Mouse (Mus musculus): ENCODE results near the gene Cisd3. TPM values are rescaled to one million over a fixed set of nuclear protein-coding genes. Genes with fewer than 3 reads are reported as not detected.

The Cisd3 gene
- polyA plus RNA-seq, 1 experiment from 2014 or later: 20.5 TPM

DNA sequence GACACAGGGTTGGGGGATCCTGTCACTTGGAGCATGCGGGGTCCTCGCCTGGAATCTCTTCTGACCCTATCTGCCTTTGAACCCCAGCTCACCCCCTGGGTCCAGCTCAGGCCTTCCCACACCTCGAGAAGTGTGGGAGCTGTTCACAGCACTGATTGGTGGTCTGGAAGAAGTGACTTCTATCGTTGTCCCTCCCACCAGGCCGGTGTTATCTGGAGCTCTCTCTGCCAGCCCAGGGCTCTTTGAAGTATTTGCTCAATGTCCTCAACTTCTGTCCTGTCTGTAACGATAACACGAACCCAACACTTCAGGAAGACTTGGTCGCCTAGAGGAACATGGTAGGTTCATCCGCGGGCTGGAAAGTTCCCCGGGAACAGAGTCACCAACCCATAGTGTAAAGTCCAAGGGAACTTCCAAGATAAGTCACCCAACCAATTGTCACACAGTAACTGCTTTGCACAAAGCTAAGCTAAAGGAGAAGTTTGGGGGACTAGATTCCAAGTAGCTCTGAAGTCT is 26.8 kb upstream of the Cisd3 start:
- Histone ChIP-seq H3K36me3 (no peaks in the 10 kb centered on the region), H3K4me1 (peaks cover 50% of the 10 kb centered on the region), H3K4me3 (peak overlapping the region; percentile 95), H3K9me3 (replicated peaks) (no peaks in the 10 kb centered on the region), H3K27ac (replicated peaks) (no peak overlapping the region), H3K27me3 (ENCODE audit: low read depth, poor library complexity, severe bottlenecking) (peaks cover 40% of the 10 kb centered on the region)
- DNase-seq (ENCODE audit: low spot score): no peak
- WGBS: 68% methylated on average over 11 of the region's 11 CpGs

DNA sequence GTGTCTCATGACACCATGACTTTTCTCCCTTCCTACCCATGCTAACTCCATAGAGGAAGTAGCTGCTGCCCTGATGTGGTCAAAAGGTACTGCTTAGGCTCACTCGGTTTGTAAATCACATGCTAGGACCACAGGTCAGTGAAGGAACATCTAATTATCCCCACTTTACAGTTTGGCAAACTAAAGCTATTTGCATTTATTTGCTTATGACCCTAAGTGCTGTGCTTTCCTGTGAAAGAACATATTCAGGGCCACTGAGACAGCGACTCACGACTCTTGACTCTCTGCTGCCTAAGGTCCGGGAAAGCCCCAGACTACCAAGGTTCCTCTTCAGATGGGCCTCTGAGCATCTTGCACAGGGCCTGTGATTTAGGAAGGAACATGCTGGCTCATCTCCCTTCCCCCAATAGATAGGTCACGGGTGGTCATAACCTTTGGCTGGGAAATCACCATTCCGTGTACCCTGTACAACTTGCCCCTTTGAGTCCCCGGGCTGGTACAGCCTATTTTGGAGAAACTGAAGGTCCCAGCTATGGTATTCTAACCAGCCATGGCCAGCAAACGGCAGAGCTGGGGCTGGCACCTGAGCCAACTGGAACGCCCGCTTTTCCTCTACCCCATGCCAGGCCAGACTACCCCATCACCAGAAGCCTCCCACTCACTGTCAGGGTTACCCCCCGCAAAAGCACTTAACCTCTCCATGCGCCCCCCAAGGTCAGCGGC is 26.2 kb upstream of the Cisd3 start:
- H3K4me3 ChIP-seq: peak overlapping the region; percentile 95
- peak overlapping the region; percentile 95 for H3K27ac ChIP-seq (replicated peaks)
- no peak for DNase-seq (ENCODE audit: low spot score)
- no peaks in the 10 kb centered on the region for H3K36me3 ChIP-seq
- H3K9me3 ChIP-seq (replicated peaks): no peaks in the 10 kb centered on the region
- H3K27me3 ChIP-seq (ENCODE audit: low read depth, poor library complexity, severe bottlenecking): peaks cover 40% of the 10 kb centered on the region
- peaks cover 57% of the 10 kb centered on the region for H3K4me1 ChIP-seq
- 11% methylated on average over 13 of the region's 13 CpGs for WGBS

DNA sequence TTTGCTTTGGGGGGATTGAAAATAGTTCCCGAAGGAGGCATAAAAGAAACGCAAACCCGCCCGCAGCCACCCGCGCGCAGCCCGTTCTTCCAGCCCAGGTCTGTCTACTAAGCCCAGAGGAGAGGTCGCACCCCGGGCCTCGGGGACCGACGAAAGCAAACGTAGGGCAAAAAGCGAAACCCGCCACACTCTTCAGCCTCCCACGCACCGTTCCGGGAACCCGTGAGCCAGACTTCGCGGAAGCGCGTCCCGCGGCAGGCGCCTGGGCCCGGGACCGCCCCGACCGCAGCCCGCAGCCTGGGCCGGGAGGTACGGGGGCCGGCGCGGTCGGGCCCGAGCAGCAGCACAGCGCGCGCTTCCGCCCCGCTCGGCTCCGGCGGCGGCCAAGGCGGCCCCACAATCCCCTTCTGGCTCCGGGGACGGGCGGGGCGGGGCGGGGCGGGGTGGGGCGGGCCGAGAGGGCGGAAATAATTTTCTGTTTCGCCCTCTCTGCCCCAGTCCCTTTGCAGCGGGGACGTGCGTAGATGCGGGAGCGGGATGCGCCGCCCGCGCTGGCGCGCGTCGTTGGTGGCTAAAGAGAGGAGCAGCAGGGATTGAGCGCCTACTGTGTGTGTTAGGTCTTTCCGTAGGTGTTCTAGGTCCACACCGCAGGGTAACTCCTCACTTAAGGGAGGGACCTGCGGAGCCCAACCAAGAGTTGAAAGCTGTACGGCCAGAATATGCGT is 25.5 kb upstream of the Cisd3 start:
- H3K27ac ChIP-seq (replicated peaks): peak overlapping the region; percentile 95
- peaks cover 5% of the 10 kb centered on the region for H3K36me3 ChIP-seq
- no peaks in the 10 kb centered on the region for H3K9me3 ChIP-seq (replicated peaks)
- peak; percentile 84 for DNase-seq (ENCODE audit: low spot score)
- under 1% methylated on average over 78 of the region's 78 CpGs for WGBS
- peaks cover 40% of the 10 kb centered on the region for H3K27me3 ChIP-seq (ENCODE audit: low read depth, poor library complexity, severe bottlenecking)
- H3K4me3 ChIP-seq: peak overlapping the region; percentile 95
- peaks cover 64% of the 10 kb centered on the region for H3K4me1 ChIP-seq

DNA sequence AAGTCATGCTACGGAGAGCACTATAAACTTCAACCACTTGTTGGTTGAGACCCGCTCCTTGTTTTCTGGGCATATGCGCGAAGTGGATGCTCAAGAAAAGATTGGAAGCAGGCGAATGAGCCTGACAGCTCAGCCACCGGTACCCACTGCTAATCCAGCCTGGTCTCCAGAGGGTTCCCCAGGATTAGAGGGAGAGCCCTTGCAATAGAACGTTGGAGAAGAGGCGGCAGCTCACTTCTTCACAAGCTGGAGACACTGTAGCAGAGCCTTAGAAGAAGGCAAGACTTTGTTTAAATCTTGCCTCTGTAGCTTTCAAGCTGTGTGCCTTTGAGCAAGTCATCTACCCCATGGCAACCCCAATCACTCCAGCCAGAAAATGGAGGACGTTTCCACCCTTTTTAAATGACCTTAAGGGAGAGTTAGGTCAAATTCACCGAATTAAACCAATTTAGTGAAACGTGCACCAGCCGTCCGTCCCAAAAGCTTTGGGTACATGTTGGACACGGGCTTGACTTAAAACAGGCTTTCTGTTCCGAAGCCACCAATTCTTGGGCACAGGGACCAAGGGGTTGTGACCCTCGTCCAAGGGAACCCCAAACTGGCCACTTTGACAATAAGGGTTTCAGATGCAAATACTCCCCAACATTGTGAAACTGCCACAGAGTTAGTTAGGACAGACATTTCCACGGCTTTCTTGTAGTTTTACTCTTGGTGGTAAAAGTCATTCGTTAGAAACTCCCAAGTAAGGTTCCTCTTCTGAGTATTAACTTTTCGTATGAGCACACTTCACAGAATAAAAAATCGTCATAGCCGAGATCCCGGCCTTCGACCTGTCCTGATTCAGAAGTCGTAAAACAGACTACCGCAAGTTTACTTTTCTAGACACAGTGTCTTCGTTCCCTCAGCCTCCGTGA is 24.6 kb upstream of the Cisd3 start:
- H3K27me3 ChIP-seq (ENCODE audit: low read depth, poor library complexity, severe bottlenecking): peaks cover 40% of the 10 kb centered on the region
- WGBS: 2% methylated on average over 27 of the region's 27 CpGs
- no peak for DNase-seq (ENCODE audit: low spot score)
- no peaks in the 10 kb centered on the region; the same call in 1 of the 2 replicates for H3K9me3 ChIP-seq (replicated peaks)
- H3K4me1 ChIP-seq: peaks cover 68% of the 10 kb centered on the region
- peaks cover 13% of the 10 kb centered on the region for H3K36me3 ChIP-seq
- peak overlapping the region; percentile 95 for H3K4me3 ChIP-seq
- H3K27ac ChIP-seq (replicated peaks): peak overlapping the region; percentile 95

GRCm38 (mm10) chr11:97661648-97662133 is 23.9 kb upstream of the Cisd3 start:
- H3K4me1 ChIP-seq: peaks cover 65% of the 10 kb centered on the region
- peak overlapping the region; percentile 95 for H3K4me3 ChIP-seq

DNA sequence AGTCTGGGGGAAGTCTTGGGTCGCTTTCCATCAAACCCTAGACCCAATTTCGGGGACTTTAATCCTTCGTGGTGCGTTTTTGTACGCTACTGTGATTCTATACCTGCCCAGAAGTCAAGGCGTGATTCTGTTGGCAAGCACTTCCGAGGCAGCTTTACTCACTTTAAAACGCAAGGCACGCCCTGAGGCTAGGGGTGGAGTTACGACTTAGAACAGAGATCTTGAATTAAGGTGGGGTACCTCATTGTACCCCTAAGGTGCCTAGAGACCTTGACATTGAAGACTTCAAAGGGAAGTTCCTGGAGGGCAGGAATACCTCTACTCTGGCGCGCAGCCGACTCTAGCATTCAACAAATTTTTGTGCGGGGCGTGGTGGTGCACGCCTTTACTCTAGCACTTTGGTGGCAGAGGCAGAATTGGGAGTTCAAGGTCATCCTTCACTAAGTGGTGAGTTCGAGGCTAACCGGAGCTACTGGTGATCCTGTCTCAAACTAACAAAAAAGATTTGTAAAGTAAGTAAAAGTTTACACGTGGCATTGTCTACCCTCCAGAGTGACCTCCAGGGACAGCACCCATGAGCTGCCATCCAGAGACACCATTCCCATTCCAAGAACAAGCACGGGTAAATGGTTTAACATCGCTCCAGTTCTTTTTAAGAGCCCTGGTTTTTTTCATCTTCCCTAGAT is 23.3 kb upstream of the Cisd3 start:
- Histone ChIP-seq H3K9me3 (replicated peaks) (no peaks in the 10 kb centered on the region; the same call in 1 of the 2 replicates), H3K36me3 (peaks cover 27% of the 10 kb centered on the region), H3K4me3 (peak overlapping the region; percentile 95), H3K4me1 (peaks cover 67% of the 10 kb centered on the region), H3K27ac (replicated peaks) (peak overlapping the region; percentile 95), H3K27me3 (ENCODE audit: low read depth, poor library complexity, severe bottlenecking) (peaks cover 40% of the 10 kb centered on the region)
- DNase-seq (ENCODE audit: low spot score): peak; percentile 43
- WGBS: under 1% methylated on average over 21 of the region's 21 CpGs

More at GRCm38 (mm10) chr11:97661648-97662133, 23.9 kb upstream of the Cisd3 start:
- peak; percentile 82 for DNase-seq (ENCODE audit: low spot score)
- Histone ChIP-seq H3K9me3 (replicated peaks) (no peaks in the 10 kb centered on the region; the same call in 1 of the 2 replicates), H3K27me3 (ENCODE audit: low read depth, poor library complexity, severe bottlenecking) (peaks cover 40% of the 10 kb centered on the region), H3K36me3 (peaks cover 20% of the 10 kb centered on the region), H3K27ac (replicated peaks) (peak overlapping the region; percentile 95)
- 0% methylated on average over 20 of the region's 20 CpGs for WGBS

DNA sequence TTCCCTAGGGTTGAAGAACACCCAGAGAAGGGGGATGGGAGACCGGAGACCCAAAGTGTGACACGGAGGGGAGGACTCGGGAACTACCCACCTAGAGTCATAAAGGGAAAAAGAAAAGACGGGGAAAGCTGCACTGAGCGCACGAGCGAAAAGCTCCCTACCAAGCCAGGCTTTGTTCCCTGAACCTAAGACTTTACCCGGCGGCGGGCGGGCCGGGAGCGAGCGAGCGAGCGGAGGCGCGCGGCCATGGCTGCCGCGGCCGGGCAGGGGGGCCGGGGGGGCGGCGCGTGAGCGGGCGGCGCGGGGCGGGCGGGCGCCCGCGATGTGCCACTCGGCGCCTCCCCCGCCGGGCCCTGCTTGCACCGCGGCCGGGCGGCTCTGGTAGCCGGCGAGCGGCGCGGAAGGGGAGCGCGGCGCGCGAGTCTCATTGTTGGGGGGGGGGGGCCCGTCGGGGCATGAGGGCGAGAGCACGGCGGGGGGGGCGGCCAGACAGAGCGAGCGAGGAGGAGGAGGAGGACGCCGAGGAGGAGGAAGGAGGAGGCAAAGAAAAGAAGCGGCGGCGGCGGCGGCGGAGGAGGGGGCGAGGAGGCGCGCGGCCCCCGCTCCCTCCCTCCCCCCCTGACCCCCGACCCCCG is 22.6 kb upstream of the Cisd3 start, which contains the start of gene Mllt6:
Mllt6 (plus strand) TSS at position 522 of the 635 bp plus-strand sequence.
- peak; percentile 83 for DNase-seq (ENCODE audit: low spot score)
- Histone ChIP-seq H3K27me3 (ENCODE audit: low read depth, poor library complexity, severe bottlenecking) (peaks cover 40% of the 10 kb centered on the region), H3K9me3 (replicated peaks) (no peaks in the 10 kb centered on the region; the same call in 1 of the 2 replicates), H3K27ac (replicated peaks) (peak within 1 kb of the TSS; percentile 95), H3K4me3 (peak within 1 kb of the TSS; percentile 95), H3K4me1 (peaks cover 68% of the 10 kb centered on the region), H3K36me3 (peaks cover 33% of the 10 kb centered on the region)
- WGBS: 1% methylated on average over 35 of the region's 76 CpGs

DNA sequence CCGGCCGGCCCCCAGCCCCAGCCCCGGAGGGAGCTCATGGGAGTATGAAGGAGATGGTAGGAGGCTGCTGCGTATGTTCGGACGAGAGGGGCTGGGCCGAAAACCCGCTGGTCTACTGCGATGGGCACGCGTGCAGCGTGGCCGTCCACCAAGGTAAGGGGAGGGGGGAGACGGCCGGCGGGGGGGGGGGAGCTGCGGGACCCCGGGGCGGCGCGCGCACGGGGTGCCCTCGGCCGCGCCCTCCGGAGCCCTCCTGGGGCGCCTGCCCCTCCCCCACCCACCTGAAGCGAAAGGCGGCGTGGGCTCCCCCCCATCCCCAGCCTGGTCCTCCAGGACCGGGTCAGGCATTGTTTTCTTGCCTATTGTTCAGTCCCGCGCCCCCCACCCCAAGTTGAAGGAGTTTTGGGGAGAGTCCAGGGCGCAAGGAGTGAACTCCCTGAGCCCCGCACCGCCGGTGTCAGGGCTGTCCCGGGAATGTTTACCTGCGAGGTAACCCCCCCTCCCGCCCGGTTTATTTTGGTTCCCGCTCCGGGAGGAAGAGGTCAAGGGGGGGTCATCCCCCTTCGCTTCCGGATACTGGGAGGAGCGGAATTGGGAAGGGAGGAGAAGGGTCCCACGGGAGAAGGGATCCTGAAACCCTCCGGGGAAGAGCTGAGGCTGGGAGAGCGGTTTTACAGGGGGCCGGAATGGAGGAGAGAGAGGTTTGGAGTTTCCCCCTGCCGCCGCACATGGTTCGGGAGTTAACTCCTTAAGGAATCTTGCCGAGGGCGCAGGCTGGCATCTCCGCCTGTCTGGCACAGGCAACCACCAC is 21.9 kb upstream of the Cisd3 start:
- Histone ChIP-seq H3K4me1 (peaks cover 74% of the 10 kb centered on the region), H3K9me3 (replicated peaks) (no peaks in the 10 kb centered on the region; the same call in 1 of the 2 replicates), H3K4me3 (peak overlapping the region; percentile 95), H3K27ac (replicated peaks) (peak overlapping the region; percentile 95), H3K36me3 (peaks cover 40% of the 10 kb centered on the region), H3K27me3 (ENCODE audit: low read depth, poor library complexity, severe bottlenecking) (peaks cover 33% of the 10 kb centered on the region)
- under 1% methylated on average over 44 of the region's 57 CpGs for WGBS
- DNase-seq (ENCODE audit: low spot score): peak; percentile 68

DNA sequence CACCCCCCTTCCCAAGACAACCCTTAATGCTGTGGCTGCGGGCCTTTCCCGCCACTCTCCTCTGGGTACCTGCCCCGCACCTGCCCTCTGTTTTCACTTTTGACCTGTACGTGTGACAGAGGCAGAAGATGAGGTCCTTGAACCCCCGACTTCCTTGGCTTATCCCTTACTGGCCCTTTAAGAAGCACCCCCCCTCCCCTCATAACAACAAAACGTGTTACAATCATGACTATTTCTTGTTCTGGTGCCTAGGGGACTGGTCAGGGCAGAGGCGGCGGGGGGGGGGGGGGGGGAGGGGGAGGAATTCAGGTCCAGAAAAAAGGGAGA is 21.3 kb upstream of the Cisd3 start:
- peaks cover 28% of the 10 kb centered on the region for H3K27me3 ChIP-seq (ENCODE audit: low read depth, poor library complexity, severe bottlenecking)
- peak overlapping the region; percentile 95 for H3K4me3 ChIP-seq
- peaks cover 46% of the 10 kb centered on the region for H3K36me3 ChIP-seq
- DNase-seq (ENCODE audit: low spot score): no peak
- no peaks in the 10 kb centered on the region; the same call in 1 of the 2 replicates for H3K9me3 ChIP-seq (replicated peaks)
- H3K27ac ChIP-seq (replicated peaks): peak overlapping the region; percentile 95
- peaks cover 74% of the 10 kb centered on the region for H3K4me1 ChIP-seq
- 1% methylated on average over 6 of the region's 8 CpGs for WGBS

DNA sequence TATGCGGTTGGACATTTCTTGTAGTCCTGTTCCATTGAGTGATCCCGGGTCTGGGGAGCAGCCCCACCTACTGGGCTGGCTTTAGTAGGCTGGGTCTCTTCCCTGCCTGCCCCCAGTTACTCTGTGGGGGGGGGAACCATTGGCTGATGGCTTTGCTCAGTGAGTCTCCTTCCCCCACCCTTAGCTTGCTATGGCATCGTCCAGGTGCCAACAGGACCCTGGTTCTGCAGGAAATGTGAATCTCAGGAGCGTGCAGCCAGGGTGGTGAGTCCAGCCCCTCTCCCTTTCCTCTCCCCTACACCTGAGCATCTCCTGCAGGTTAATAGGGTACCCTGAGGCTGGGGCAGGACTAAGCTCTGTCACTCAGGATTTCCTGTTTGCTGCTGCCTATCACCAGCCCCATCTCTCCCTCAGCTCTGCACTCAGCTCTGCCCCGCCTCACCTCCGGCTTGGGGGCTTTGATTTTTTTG is 20.8 kb upstream of the Cisd3 start:
- Histone ChIP-seq H3K27me3 (ENCODE audit: low read depth, poor library complexity, severe bottlenecking) (peaks cover 24% of the 10 kb centered on the region), H3K4me3 (peak overlapping the region; percentile 95), H3K36me3 (peaks cover 51% of the 10 kb centered on the region), H3K9me3 (replicated peaks) (no peaks in the 10 kb centered on the region; the same call in 1 of the 2 replicates), H3K27ac (replicated peaks) (peak overlapping the region; percentile 95), H3K4me1 (peaks cover 74% of the 10 kb centered on the region)
- WGBS: 29% methylated on average over 6 of the region's 6 CpGs
- no peak for DNase-seq (ENCODE audit: low spot score)

All from midbrain, embryonic 10.5 days (tissue).